Mouse (Mus musculus) small intestine, adult 2 months (tissue): Measurements from ENCODE around the gene Mbtd1.

ENCODE experiments used
- CTCF ChIP-seq: fragments of 200-500 bp; IDR thresholded peaks from 2 replicates; pipeline ENCODE4 v1.5.1; 2012; ENCODE audit warnings: low read depth, mild to moderate bottlenecking, control low read depth, inconsistent platforms, low read length, moderate library complexity, mixed read lengths; ENCODE audit not compliant: insufficient replicate concordance, insufficient read length; ENCODE audit errors: extremely low read depth
- POLR2A ChIP-seq: fragments of 200-500 bp; IDR thresholded peaks from 2 replicates; pipeline ENCODE4 v1.6.1; 2012; ENCODE audit warnings: low read depth, mild to moderate bottlenecking, control low read depth, inconsistent platforms, low read length, moderate library complexity

- TF ChIP-seq CTCF (no peak), POLR2A (no peak)
Measured at GRCm38 (mm10) chr11:93911603-93912002, 26.0 kb downstream of the Mbtd1 start.
